Mouse (Mus musculus) brain, embryonic 14.5 days (tissue): ENCODE results near the gene Mthfd2.

Experiments
- CTCF ChIP-seq: fragments of 200-500 bp; IDR thresholded peaks from 2 replicates; pipeline ENCODE4 v1.5.1; 2012; ENCODE audit warnings: inconsistent platforms, mild to moderate bottlenecking, moderate library complexity, borderline replicate concordance; ENCODE audit not compliant: insufficient read depth, insufficient read length; ENCODE audit errors: extremely low read depth
- POLR2A ChIP-seq: fragments of 200-500 bp; IDR thresholded peaks from 2 replicates; pipeline ENCODE4 v1.6.1; 2012; ENCODE audit warnings: mild to moderate bottlenecking, inconsistent platforms, borderline replicate concordance; ENCODE audit not compliant: poor library complexity, insufficient read depth, insufficient read length, severe bottlenecking; ENCODE audit errors: extremely low read depth

- TF ChIP-seq CTCF (no peak), POLR2A (no peak)
These were observed 1.1 kb upstream of the Mthfd2 start for GRCm38 (mm10) chr6:83326761-83327160.
